Mouse (Mus musculus) intestine, postnatal 0 days (tissue): ENCODE measurements at regions not wholly inside any gene's neighbourhood (a gene's known extent, or its start where the extent isn't known, plus 50 kb on each side); places are given as distances from the start of the nearest gene placed in this dataset.

Experiments used
- ATAC-seq: fragments of 200-750 bp; cut with Nextera tagmentation; 2 replicates; pipeline ENCODE4 v1.8.0; 2017; ENCODE audit warnings: mild to moderate bottlenecking, moderate TSS enrichment, moderate library complexity
- H3K27ac ChIP-seq: fragments of 300-500 bp; sonication (generic); 2 replicates; pipeline ENCODE4 v1.5.1; 2014; ENCODE audit warnings: mild to moderate bottlenecking, low read depth, low read length, moderate library complexity
- H3K27me3 ChIP-seq: fragments of 300-500 bp; sonication (generic); replicated peaks from 2 replicates; pipeline ENCODE4 v1.6.1; 2014; ENCODE audit warnings: low read length, mixed read lengths; ENCODE audit not compliant: control insufficient read depth, insufficient read depth
- H3K36me3 ChIP-seq: fragments of 300-500 bp; sonication (generic); 2 replicates; pipeline ENCODE4 v1.6.1; 2014; ENCODE audit warnings: mild to moderate bottlenecking, moderate library complexity; ENCODE audit not compliant: control insufficient read depth, insufficient read depth
- H3K4me1 ChIP-seq: fragments of 300-500 bp; sonication (generic); replicated peaks from 2 replicates; pipeline ENCODE4 v1.6.1; 2014; ENCODE audit warnings: antibody characterized with exemption, low read length, mixed read lengths; ENCODE audit not compliant: control insufficient read depth, insufficient read depth
- H3K4me2 ChIP-seq: fragments of 300-500 bp; sonication (generic); replicated peaks from 2 replicates; pipeline ENCODE4 v1.6.1; 2014; ENCODE audit warnings: low read depth, mild to moderate bottlenecking, moderate library complexity
- H3K4me3 ChIP-seq: fragments of 300-500 bp; sonication (generic); 2 replicates; pipeline ENCODE4 v1.5.1; 2014; ENCODE audit warnings: low read depth, low read length
- H3K9ac ChIP-seq: fragments of 300-500 bp; sonication (generic); 2 replicates; pipeline ENCODE4 v1.6.1; 2014; ENCODE audit warnings: mild to moderate bottlenecking, low read depth, low read length
- H3K9me3 ChIP-seq: fragments of 300-500 bp; sonication (generic); 2 replicates; pipeline ENCODE4 v1.6.1; 2016; ENCODE audit warnings: mixed run types; ENCODE audit not compliant: control insufficient read depth
- CTCF ChIP-seq: sonication (generic); IDR thresholded peaks from 2 replicates; pipeline ENCODE4 v1.5.1; 2016; ENCODE audit warnings: low read depth, mild to moderate bottlenecking, control low read depth, antibody characterized with exemption, moderate library complexity
- WGBS: fragments of 180-500 bp; shearing (Covaris S2); extraction: QIAGEN DNeasy Blood & Tissue Kit; methylation state at CpG from one replicate; pipeline ENCODE4 v1.1.7; 2014; 5-methylcytosine and 5-hydroxymethylcytosine counted together

DNA sequence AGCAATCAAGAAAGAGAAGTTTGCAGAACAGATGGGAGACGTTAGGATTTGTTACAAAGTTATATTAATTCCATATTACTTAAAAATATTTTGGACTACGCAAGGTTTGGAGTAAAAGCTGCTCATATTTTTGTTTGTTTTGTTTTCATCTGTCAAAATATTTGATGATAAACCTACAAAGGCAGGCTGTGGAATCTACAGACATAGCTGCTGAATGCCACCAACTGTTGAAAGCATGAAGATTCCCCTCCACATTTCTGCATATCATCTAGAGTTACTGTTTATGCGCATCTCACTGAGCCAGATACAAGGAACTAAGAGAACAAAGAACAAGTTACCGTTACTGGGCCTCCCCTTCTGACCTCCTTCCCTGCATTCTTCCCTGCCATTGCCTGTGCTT is 127.1 kb upstream of the Gorab start:
- Histone ChIP-seq H3K27me3 (no peaks in the 10 kb centered on the region), H3K4me1 (no peaks in the 10 kb centered on the region), H3K9ac (no peak overlapping the region), H3K4me3 (no peak overlapping the region), H3K9me3 (no peaks in the 10 kb centered on the region), H3K27ac (no peak overlapping the region), H3K36me3 (no peaks in the 10 kb centered on the region), H3K4me2 (no peak overlapping the region)
- whole genome bisulfite sequencing: 69% methylated on average over 4 of the region's 4 CpGs
- no peak for TF ChIP-seq CTCF
- ATAC-seq: no peak

GRCm38 (mm10) chr1:163517966-163518365 is 114.5 kb upstream of the Gorab start:
- no peak overlapping the region for H3K4me2 ChIP-seq
- no peaks in the 10 kb centered on the region for H3K9me3 ChIP-seq
- no peak overlapping the region for H3K4me3 ChIP-seq
- no peak for ATAC-seq
- no peak overlapping the region for H3K9ac ChIP-seq
- H3K4me1 ChIP-seq: no peaks in the 10 kb centered on the region
- H3K27me3 ChIP-seq: no peaks in the 10 kb centered on the region
- WGBS: 79% methylated on average over 5 of the region's 5 CpGs
- no peak overlapping the region for H3K27ac ChIP-seq
- H3K36me3 ChIP-seq: no peaks in the 10 kb centered on the region
- TF ChIP-seq CTCF: no peak

GRCm38 (mm10) chr1:163512847-163513246 is 109.4 kb upstream of the Gorab start:
- Histone ChIP-seq H3K4me3 (no peak overlapping the region), H3K36me3 (no peaks in the 10 kb centered on the region), H3K9me3 (no peaks in the 10 kb centered on the region), H3K4me1 (no peaks in the 10 kb centered on the region), H3K27ac (no peak overlapping the region), H3K27me3 (no peaks in the 10 kb centered on the region), H3K4me2 (no peak overlapping the region), H3K9ac (no peak overlapping the region)
- no peak for ATAC-seq
- no peak for TF ChIP-seq CTCF

DNA sequence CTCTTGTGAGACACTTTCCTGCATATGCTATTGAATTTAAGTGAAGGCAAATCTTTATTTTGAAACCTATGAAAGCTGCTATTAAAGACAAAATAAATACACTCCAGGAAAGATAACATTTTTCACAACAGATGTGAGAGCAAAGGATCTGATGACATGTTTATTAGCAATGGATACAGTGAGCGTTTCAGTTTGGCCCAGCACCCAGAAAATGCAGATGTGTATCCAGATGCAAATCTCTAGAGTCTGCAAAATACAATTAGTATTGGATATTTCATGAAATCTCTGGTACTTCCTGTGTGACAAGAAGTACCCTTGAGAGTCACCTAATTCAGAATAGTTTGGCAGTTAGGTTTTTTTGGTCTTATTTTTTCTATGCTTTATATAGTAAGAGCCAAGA is 108.5 kb upstream of the Gorab start:
- Histone ChIP-seq H3K27me3 (no peaks in the 10 kb centered on the region), H3K9ac (no peak overlapping the region), H3K4me1 (no peaks in the 10 kb centered on the region), H3K27ac (no peak overlapping the region), H3K4me3 (no peak overlapping the region), H3K36me3 (no peaks in the 10 kb centered on the region), H3K4me2 (no peak overlapping the region), H3K9me3 (no peaks in the 10 kb centered on the region)
- no peak for ATAC-seq
- WGBS: 50% methylated on average over 1 of the region's 1 CpGs
- TF ChIP-seq CTCF: no peak

DNA sequence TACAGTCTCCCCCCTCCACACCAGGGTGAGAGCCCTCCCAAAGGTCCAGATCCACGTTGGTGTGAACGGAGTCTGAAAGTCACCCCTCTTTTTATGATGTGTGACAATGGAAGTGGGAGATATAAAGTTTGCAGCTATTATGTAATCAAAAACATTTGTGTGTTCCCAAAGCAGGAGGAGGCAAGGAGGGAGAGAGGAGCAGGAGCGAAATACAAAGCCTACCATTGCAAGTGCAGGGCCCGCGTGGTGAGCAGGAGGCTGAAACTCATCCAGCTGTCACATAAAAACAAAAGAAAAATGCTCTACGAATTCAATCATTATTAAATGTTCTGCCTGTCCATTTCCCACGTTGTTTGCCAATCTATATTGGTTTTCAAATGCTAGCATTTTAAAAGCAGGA is 101.6 kb upstream of the Gorab start:
- 58% methylated on average over 7 of the region's 7 CpGs for WGBS
- Histone ChIP-seq H3K36me3 (no peaks in the 10 kb centered on the region), H3K4me3 (no peak overlapping the region), H3K9me3 (no peaks in the 10 kb centered on the region), H3K4me1 (no peaks in the 10 kb centered on the region), H3K4me2 (no peak overlapping the region), H3K27me3 (no peaks in the 10 kb centered on the region), H3K27ac (no peak overlapping the region), H3K9ac (no peak overlapping the region)
- no peak for TF ChIP-seq CTCF
- ATAC-seq: no peak

GRCm38 (mm10) chr1:163502557-163502956 is 99.1 kb upstream of the Gorab start:
- Histone ChIP-seq H3K27me3 (no peaks in the 10 kb centered on the region), H3K4me1 (no peaks in the 10 kb centered on the region), H3K9me3 (no peaks in the 10 kb centered on the region), H3K4me3 (no peak overlapping the region), H3K36me3 (no peaks in the 10 kb centered on the region), H3K27ac (no peak overlapping the region), H3K9ac (no peak overlapping the region), H3K4me2 (no peak overlapping the region)
- WGBS: 88% methylated on average over 1 of the region's 1 CpGs
- TF ChIP-seq CTCF: no peak
- no peak for ATAC-seq

- H3K27ac ChIP-seq: no peak overlapping the region
- no peak overlapping the region for H3K9ac ChIP-seq
- H3K36me3 ChIP-seq: no peaks in the 10 kb centered on the region
- H3K4me2 ChIP-seq: no peak overlapping the region
- WGBS: 84% methylated on average over 5 of the region's 5 CpGs
- no peaks in the 10 kb centered on the region for H3K9me3 ChIP-seq
- H3K4me1 ChIP-seq: no peaks in the 10 kb centered on the region
- no peak overlapping the region for H3K4me3 ChIP-seq
- TF ChIP-seq CTCF: no peak
- no peaks in the 10 kb centered on the region for H3K27me3 ChIP-seq
- no peak for ATAC-seq
Measured at GRCm38 (mm10) chr1:163498398-163498958, 95.0 kb upstream of the Gorab start.
